Mouse (Mus musculus) midbrain, embryonic 11.5 days (tissue): ENCODE data around the gene B3galt4. TPM values are rescaled to one million over a fixed set of nuclear protein-coding genes. Genes with fewer than 3 reads are reported as not detected.

ENCODE experiments used
- ATAC-seq: fragments of 200-750 bp; cut with Nextera tagmentation; 2 replicates; pipeline ENCODE4 v1.8.0; 2017; ENCODE audit warnings: moderate TSS enrichment, moderate library complexity; ENCODE audit not compliant: low FRiP score
- DNase-seq: peaks from one replicate; pipeline ENCODE4 v3.0.0; 2015; ENCODE audit warnings: low spot score; ENCODE audit errors: missing footprints
- H3K27ac ChIP-seq: fragments of 300-500 bp; sonication (generic); 2 replicates; pipeline ENCODE4 v1.5.1; 2014; ENCODE audit warnings: low read depth, low read length
- H3K27me3 ChIP-seq: fragments of 300-500 bp; sonication (generic); 2 replicates; pipeline ENCODE4 v1.6.1; 2014; ENCODE audit warnings: mild to moderate bottlenecking, low read length, moderate library complexity, mixed read lengths; ENCODE audit not compliant: control insufficient read depth, insufficient read depth
- H3K36me3 ChIP-seq: fragments of 300-500 bp; sonication (generic); 2 replicates; pipeline ENCODE4 v1.6.1; 2014; ENCODE audit warnings: mild to moderate bottlenecking, low read length, moderate library complexity, mixed read lengths; ENCODE audit not compliant: control insufficient read depth, insufficient read depth
- H3K4me1 ChIP-seq: fragments of 300-500 bp; sonication (generic); 2 replicates; pipeline ENCODE4 v1.6.1; 2014; ENCODE audit warnings: low read length; ENCODE audit not compliant: control insufficient read depth, insufficient read depth
- H3K4me2 ChIP-seq: fragments of 300-500 bp; sonication (generic); 2 replicates; pipeline ENCODE4 v1.6.1; 2014; ENCODE audit warnings: mild to moderate bottlenecking, moderate library complexity
- H3K4me3 ChIP-seq: fragments of 300-500 bp; sonication (generic); 2 replicates; pipeline ENCODE4 v1.5.1; 2014; ENCODE audit warnings: low read depth, low read length
- H3K9ac ChIP-seq: fragments of 300-500 bp; sonication (generic); 2 replicates; pipeline ENCODE4 v1.6.1; 2014; ENCODE audit warnings: low read length
- H3K9me3 ChIP-seq: fragments of 300-500 bp; sonication (generic); 2 replicates; pipeline ENCODE4 v1.6.1; 2016; ENCODE audit warnings: low read length; ENCODE audit not compliant: control insufficient read depth
- WGBS: fragments of 180-500 bp; shearing (Covaris S2); extraction: QIAGEN DNeasy Blood & Tissue Kit; methylation state at CpG from one replicate; pipeline ENCODE4 v1.1.7; 2014; 5-methylcytosine and 5-hydroxymethylcytosine counted together
- polyA plus RNA-seq: library from polyadenylated mRNA; unstranded; fragments of >200 nt; fragmentation: Nextera tagmentation; extraction: Ambion mirVana; gene quantifications from 2 replicates; pipeline ENCODE4 v1.2.1, GENCODE M21; 2014

Gene B3galt4
- polyA plus RNA-seq, 1 experiment from 2014 or later, result 4.2 TPM

DNA sequence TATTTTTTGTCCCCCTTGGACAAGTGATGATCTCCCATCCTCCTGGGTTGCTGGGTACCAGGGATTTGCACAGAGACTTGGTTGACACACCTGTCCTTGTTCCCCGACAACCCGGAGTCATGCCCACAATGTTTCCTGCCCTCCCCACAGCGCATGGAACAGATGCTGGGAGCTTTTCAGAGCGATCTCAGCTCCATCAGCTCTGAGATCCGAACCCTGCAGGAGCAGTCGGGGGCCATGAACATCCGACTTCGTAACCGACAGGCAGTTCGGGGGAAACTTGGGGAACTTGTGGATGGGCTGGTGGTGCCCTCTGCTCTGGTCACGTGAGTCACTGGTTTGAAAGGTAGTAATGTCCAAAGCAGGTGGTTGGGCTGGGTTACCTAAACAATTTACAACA lies 7.2 kb upstream of the B3galt4 start:
- Histone ChIP-seq H3K27me3 (no peaks in the 10 kb centered on the region), H3K36me3 (peaks cover 16% of the 10 kb centered on the region), H3K4me2 (no peak overlapping the region), H3K4me3 (no peak overlapping the region), H3K27ac (no peak overlapping the region), H3K9ac (no peak overlapping the region), H3K4me1 (peaks cover 19% of the 10 kb centered on the region), H3K9me3 (no peaks in the 10 kb centered on the region)
- ATAC-seq (no peak), DNase-seq (no peak)
- 95% methylated on average over 11 of the region's 11 CpGs for WGBS

DNA sequence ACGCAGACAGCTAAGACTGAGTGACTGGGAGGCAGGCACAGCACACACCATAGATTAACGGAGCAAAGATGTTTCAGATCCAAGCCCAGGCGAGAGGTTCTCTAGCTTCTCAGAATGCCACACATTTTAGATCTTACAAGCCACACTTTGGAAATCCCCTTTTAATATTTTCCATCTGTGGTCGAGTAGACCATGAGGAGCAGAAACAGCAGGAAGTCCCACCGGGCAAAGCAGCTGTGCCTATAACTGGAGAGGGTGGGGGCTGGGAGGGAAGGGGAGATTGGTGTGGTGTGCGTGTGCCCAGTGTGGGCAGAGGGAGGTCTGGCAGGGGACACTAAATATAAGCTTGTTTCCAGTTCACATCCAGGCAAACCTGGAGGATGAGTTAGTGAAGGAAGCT lies 6.2 kb upstream of the B3galt4 start:
- Histone ChIP-seq H3K4me1 (peaks cover 28% of the 10 kb centered on the region), H3K9ac (no peak overlapping the region), H3K4me3 (no peak overlapping the region), H3K27ac (no peak overlapping the region), H3K4me2 (no peak overlapping the region), H3K36me3 (peaks cover 18% of the 10 kb centered on the region; the same call in 1 of the 2 replicates), H3K9me3 (no peaks in the 10 kb centered on the region), H3K27me3 (no peaks in the 10 kb centered on the region)
- WGBS, result 84% methylated on average over 6 of the region's 6 CpGs
- DNase-seq (no peak), ATAC-seq (no peak)

DNA sequence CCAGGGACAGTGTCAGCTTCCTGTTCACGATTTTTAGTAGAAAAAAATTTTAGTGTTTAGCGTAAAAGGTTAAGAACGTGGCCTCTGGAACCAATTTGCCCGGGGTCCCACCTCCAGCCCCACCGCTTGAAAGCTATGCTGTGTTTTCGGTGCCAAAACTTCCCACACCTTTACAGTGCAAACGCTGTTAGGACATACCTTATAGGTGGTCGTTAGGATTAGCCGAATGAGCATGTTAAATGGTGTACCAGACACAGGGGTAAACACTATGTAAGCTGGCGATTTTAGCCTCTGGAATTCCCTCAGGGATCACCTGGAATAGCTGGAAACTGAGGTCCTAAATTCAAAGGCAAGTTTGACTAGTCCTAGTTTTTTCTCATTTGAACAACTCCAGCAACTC lies 5.0 kb upstream of the B3galt4 start:
- no peaks in the 10 kb centered on the region for H3K9me3 ChIP-seq
- peaks cover 24% of the 10 kb centered on the region for H3K36me3 ChIP-seq
- peaks cover 38% of the 10 kb centered on the region for H3K4me1 ChIP-seq
- H3K27me3 ChIP-seq, result no peaks in the 10 kb centered on the region
- ATAC-seq (no peak), DNase-seq (no peak)
- H3K27ac ChIP-seq, result no peak overlapping the region
- H3K4me3 ChIP-seq, result peak overlapping the region; percentile 98
- peak overlapping the region; percentile 82 for H3K9ac ChIP-seq
- WGBS, result 9% methylated on average over 10 of the region's 10 CpGs
- H3K4me2 ChIP-seq, result peak overlapping the region; percentile 78

DNA sequence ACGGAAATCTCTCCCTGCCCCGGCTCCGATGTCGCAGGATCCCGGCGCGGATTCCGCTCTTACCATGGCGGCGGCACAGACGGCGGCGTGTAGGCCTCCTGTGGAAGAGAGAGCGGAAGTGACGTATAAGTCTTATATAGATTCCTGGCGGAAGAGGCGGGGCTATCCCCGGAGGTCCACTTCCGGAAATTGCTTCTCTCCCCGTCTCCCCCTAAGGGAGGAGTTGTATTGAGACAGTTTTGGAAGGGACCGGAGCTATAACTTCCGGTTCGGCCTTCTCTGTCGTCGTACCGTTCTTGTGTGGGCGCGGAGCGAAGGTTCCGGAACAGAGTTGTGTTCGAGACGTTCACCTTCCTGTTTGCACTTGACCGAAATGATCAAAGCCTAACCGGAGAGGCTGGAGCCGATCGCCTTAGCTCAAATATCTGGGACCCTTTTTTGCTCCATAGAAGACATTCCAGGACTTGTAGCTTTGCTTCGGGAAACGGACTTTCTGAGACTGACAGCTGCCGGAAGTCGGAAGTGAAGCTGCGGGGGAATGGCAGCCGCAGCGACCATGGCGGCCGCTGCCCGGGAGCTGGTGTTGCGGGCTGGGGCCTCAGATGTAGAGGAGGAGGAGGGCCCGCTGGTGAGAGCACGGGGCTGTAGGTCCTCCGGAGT lies 4.4 kb upstream of the B3galt4 start, which contains the start of the genes Vps52 and Rps18:
Vps52 (plus strand) TSS at position 258 of the 660 bp plus-strand sequence.
Rps18 (minus strand) TSS at position 447 of the 660 bp plus-strand sequence.
- DNase-seq, result peak; percentile 100
- WGBS, result under 1% methylated on average over 50 of the region's 50 CpGs
- H3K27me3 ChIP-seq, result no peaks in the 10 kb centered on the region
- H3K36me3 ChIP-seq, result peaks cover 24% of the 10 kb centered on the region
- peak within 1 kb of the TSS; percentile 98 for H3K4me3 ChIP-seq
- H3K4me2 ChIP-seq, result peak within 1 kb of the TSS; percentile 99
- no peaks in the 10 kb centered on the region for H3K9me3 ChIP-seq
- peak within 1 kb of the TSS; percentile 84 for H3K27ac ChIP-seq
- peak within 1 kb of the TSS; percentile 99 for H3K9ac ChIP-seq
- peak; percentile 88 for ATAC-seq
- H3K4me1 ChIP-seq, result peaks cover 44% of the 10 kb centered on the region

DNA sequence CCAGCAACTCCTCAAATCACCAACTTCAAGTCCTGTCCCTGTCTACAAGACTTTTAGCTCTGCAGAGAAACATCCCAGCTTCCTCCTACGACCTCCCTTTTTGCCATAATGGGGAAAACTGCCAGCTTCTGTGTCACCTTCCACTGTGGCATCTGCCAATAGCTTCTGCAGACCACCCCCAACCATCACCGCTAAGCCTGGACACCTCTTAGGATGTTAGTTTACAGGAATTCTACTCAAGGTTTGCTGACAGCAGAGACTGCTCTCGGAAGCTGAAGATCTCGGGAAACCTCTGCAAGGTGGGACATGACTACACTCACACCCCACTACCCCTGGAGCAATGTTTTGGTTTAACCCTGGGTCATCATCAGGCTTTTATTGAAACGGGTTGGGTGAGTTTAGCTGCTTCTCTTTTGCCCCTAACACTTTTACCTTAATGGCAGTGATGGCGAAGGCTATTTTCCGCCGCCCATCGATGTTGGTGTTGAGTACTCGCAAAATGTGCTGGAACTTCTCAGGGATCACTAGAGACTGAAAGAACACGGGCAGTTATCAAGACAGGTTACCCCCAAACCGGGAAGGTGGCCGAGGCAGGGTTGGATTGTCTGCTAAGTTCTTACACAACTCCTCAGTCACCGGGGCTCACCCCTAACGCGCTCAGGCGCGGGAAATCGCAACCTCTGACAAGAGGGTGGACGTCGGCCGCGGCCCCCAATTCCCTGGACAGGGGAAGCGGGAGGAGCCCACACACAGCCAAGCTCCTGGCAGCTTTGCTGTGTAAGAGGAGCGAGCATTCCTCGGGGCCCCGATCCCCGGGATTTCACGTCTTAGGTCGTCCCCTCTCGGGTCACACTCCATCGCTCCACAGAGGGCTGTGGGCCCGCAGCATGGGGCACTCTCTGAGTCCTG lies 3.6 kb upstream of the B3galt4 start:
- Histone ChIP-seq H3K27me3 (no peaks in the 10 kb centered on the region), H3K27ac (peak overlapping the region; percentile 84), H3K4me1 (peaks cover 44% of the 10 kb centered on the region), H3K4me3 (peak overlapping the region; percentile 98), H3K4me2 (peak overlapping the region; percentile 99), H3K9ac (peak overlapping the region; percentile 99), H3K36me3 (peaks cover 28% of the 10 kb centered on the region), H3K9me3 (no peaks in the 10 kb centered on the region)
- peak; percentile 48 for ATAC-seq
- DNase-seq, result peak; percentile 83
- WGBS, result 1% methylated on average over 33 of the region's 33 CpGs

DNA sequence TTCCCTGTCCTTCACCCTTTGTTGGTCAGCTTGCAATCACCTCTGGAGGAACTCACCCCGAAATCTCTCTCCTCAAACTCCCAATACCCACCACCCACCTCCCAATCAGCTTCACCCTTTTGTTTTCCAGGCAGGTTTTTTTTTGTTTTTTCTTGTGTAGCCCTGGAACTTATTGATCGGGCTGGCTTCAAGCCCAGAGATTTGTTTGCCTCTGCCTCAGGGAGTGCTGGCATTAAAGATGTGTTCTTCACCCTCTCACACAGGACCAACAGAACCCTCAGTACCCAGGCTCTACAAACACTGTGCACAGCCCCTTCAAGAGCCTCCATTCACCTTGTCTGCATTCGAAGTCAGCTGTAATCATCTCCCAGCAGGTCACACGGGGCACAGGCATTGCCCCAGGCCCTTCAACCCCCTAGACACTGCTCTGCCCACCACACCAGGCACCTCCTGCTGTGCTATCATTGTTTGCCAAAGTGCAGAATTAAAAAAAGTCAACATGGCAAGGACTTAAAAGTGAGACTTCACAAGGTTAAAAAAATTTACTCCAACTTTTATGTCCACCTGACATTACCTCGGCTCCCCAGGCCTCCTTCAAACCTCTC lies 2.8 kb upstream of the B3galt4 start:
- DNase-seq (no peak), ATAC-seq (no peak)
- peak overlapping the region; percentile 99 for H3K4me2 ChIP-seq
- WGBS, result 47% methylated on average over 5 of the region's 5 CpGs
- peak overlapping the region; percentile 98 for H3K4me3 ChIP-seq
- no peaks in the 10 kb centered on the region for H3K9me3 ChIP-seq
- peak overlapping the region; percentile 99 for H3K9ac ChIP-seq
- no peaks in the 10 kb centered on the region for H3K27me3 ChIP-seq
- H3K36me3 ChIP-seq, result peaks cover 24% of the 10 kb centered on the region
- peak overlapping the region; percentile 84; the same call in 1 of the 2 replicates for H3K27ac ChIP-seq
- H3K4me1 ChIP-seq, result peaks cover 44% of the 10 kb centered on the region

DNA sequence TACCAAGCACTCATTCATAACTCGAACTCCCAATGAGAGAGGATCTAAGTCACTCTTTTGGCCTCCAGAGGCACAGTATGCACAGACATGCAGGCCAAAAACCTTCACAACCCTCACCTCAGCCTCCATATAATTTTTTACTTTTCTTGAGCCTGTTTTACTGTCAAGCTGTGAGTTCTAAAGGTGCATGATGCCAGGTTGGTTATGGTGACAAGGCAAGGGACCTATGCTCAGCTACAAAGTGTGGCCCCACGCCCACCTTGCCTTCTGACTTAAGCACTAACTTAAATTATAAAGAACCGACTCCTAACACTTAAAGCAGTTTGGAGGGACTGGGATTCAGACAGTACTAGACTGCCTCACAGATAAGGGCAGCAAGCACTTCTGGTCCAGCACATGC lies 2.0 kb upstream of the B3galt4 start:
- Histone ChIP-seq H3K27me3 (no peaks in the 10 kb centered on the region), H3K27ac (no peak overlapping the region), H3K9me3 (no peaks in the 10 kb centered on the region), H3K36me3 (peaks cover 19% of the 10 kb centered on the region), H3K4me2 (no peak overlapping the region), H3K4me1 (peaks cover 44% of the 10 kb centered on the region), H3K4me3 (no peak overlapping the region), H3K9ac (no peak overlapping the region; the same call in 1 of the 2 replicates)
- 86% methylated on average over 3 of the region's 3 CpGs for WGBS
- no peak for DNase-seq
- no peak for ATAC-seq

DNA sequence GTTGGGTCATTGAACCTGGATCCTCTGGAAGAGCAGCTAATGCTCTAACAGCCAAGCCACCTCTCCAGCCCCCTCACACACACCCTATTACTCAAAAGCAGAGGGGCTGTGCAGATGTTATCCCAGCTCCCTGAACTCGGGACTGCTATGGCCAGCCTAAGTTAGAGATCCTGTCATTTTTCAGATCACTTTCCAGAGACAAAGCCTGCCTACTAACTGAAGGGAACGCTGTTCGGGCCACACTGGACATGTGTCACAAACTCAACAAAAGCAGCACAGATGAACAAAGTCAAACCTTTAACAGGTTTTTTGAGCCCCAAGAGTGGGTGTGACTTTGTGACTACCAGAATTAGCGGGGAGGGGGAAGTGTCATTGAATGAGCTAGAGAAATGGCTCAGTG lies 1.6 kb upstream of the B3galt4 start:
- DNase-seq, result no peak
- WGBS, result 79% methylated on average over 4 of the region's 4 CpGs
- no peak overlapping the region for H3K4me3 ChIP-seq
- ATAC-seq, result no peak
- no peak overlapping the region for H3K4me2 ChIP-seq
- no peak overlapping the region; the same call in 1 of the 2 replicates for H3K9ac ChIP-seq
- peaks cover 44% of the 10 kb centered on the region for H3K4me1 ChIP-seq
- H3K9me3 ChIP-seq, result no peaks in the 10 kb centered on the region
- H3K36me3 ChIP-seq, result peaks cover 19% of the 10 kb centered on the region
- H3K27ac ChIP-seq, result no peak overlapping the region
- no peaks in the 10 kb centered on the region for H3K27me3 ChIP-seq
